Mouse (Mus musculus) forebrain, embryonic 14.5 days (tissue): ENCODE measurements around the gene Kcnip3. TPM values are rescaled to one million over a fixed set of nuclear protein-coding genes. Genes with fewer than 3 reads are reported as not detected.

ENCODE experiments used
- ATAC-seq: fragments of 200-750 bp; cut with Nextera tagmentation; 2 replicates; pipeline ENCODE4 v1.8.0; 2017; ENCODE audit warnings: mild to moderate bottlenecking, moderate library complexity
- DNase-seq: peaks from one replicate; pipeline ENCODE4 v3.0.0-alpha.2; 2015; ENCODE audit warnings: low spot score
- H3K27ac ChIP-seq: fragments of 300-500 bp; sonication (generic); 2 replicates; pipeline ENCODE4 v1.5.1; 2014; ENCODE audit warnings: low read depth, mild to moderate bottlenecking, control low read depth, low read length, moderate library complexity
- H3K27me3 ChIP-seq: fragments of 300-500 bp; sonication (generic); replicated peaks from 2 replicates; pipeline ENCODE4 v1.6.1; 2014; ENCODE audit warnings: low read length, control low read depth, mixed read lengths; ENCODE audit not compliant: control insufficient read depth, insufficient read depth
- H3K36me3 ChIP-seq: fragments of 300-500 bp; sonication (generic); 2 replicates; pipeline ENCODE4 v1.6.1; 2014; ENCODE audit warnings: low read length, control low read depth; ENCODE audit not compliant: control insufficient read depth, insufficient read depth
- H3K4me1 ChIP-seq: fragments of 300-500 bp; sonication (generic); 2 replicates; pipeline ENCODE4 v1.6.1; 2014; ENCODE audit warnings: antibody characterized with exemption, low read length, control low read depth; ENCODE audit not compliant: control insufficient read depth, insufficient read depth
- H3K4me2 ChIP-seq: fragments of 300-500 bp; sonication (generic); 2 replicates; pipeline ENCODE4 v1.6.1; 2014; ENCODE audit warnings: mild to moderate bottlenecking, control low read depth, low read length
- H3K4me3 ChIP-seq: fragments of 300-500 bp; sonication (generic); 2 replicates; pipeline ENCODE4 v1.5.1; 2014; ENCODE audit warnings: low read depth, low read length, control low read depth
- H3K9ac ChIP-seq: fragments of 300-500 bp; sonication (generic); 2 replicates; pipeline ENCODE4 v1.6.1; 2014; ENCODE audit warnings: mild to moderate bottlenecking, low read length, control low read depth, moderate library complexity
- H3K9me3 ChIP-seq: fragments of 300-500 bp; sonication (generic); replicated peaks from 2 replicates; pipeline ENCODE4 v1.6.1; 2016; ENCODE audit warnings: low read length, control low read depth, mixed read lengths; ENCODE audit not compliant: control insufficient read depth
- WGBS: fragments of 180-500 bp; shearing (Covaris S2); extraction: QIAGEN DNeasy Blood & Tissue Kit; methylation state at CpG from one replicate; pipeline ENCODE4 v1.1.7; 2014; 5-methylcytosine and 5-hydroxymethylcytosine counted together
- polyA plus RNA-seq: library from polyadenylated mRNA; unstranded; fragments of >200 nt; fragmentation: Nextera tagmentation; extraction: Ambion mirVana; gene quantifications from 2 replicates; pipeline ENCODE4 v1.2.1, GENCODE M21; 2014

The Kcnip3 gene
- polyA plus RNA-seq, 1 experiment from 2014 or later, result 15.1 TPM

GRCm38 (mm10) chr2:127539494-127539893 is 17.6 kb upstream of the Kcnip3 start:
- Histone ChIP-seq H3K9me3 (no peaks in the 10 kb centered on the region), H3K4me2 (no peak overlapping the region), H3K27me3 (peaks cover 40% of the 10 kb centered on the region), H3K27ac (no peak overlapping the region), H3K4me1 (no peaks in the 10 kb centered on the region), H3K9ac (no peak overlapping the region), H3K36me3 (no peaks in the 10 kb centered on the region), H3K4me3 (no peak overlapping the region)
- 29% methylated on average over 4 of the region's 4 CpGs for WGBS
- DNase-seq (peak; percentile 36), ATAC-seq (no peak)

- Histone ChIP-seq H3K9me3 (no peaks in the 10 kb centered on the region), H3K9ac (no peak overlapping the region), H3K36me3 (no peaks in the 10 kb centered on the region), H3K27ac (no peak overlapping the region), H3K4me3 (no peak overlapping the region), H3K27me3 (peaks cover 33% of the 10 kb centered on the region), H3K4me1 (no peaks in the 10 kb centered on the region), H3K4me2 (no peak overlapping the region)
- DNase-seq, result no peak
- no peak for ATAC-seq
- 60% methylated on average over 3 of the region's 3 CpGs for WGBS
Observed at GRCm38 (mm10) chr2:127537548-127537947, 15.7 kb upstream of the Kcnip3 start.

GRCm38 (mm10) chr2:127535363-127535762 is 13.5 kb upstream of the Kcnip3 start:
- 81% methylated on average over 9 of the region's 9 CpGs for WGBS
- no peaks in the 10 kb centered on the region for H3K36me3 ChIP-seq
- H3K9me3 ChIP-seq, result no peaks in the 10 kb centered on the region
- H3K9ac ChIP-seq, result no peak overlapping the region
- H3K4me2 ChIP-seq, result no peak overlapping the region
- H3K27me3 ChIP-seq, result peaks cover 11% of the 10 kb centered on the region
- no peak for DNase-seq
- no peak overlapping the region for H3K4me3 ChIP-seq
- ATAC-seq, result no peak
- no peak overlapping the region for H3K27ac ChIP-seq
- no peaks in the 10 kb centered on the region for H3K4me1 ChIP-seq

GRCm38 (mm10) chr2:127532379-127532778 is 10.5 kb upstream of the Kcnip3 start:
- no peaks in the 10 kb centered on the region for H3K9me3 ChIP-seq
- no peak overlapping the region for H3K9ac ChIP-seq
- H3K4me1 ChIP-seq, result no peaks in the 10 kb centered on the region
- H3K4me2 ChIP-seq, result no peak overlapping the region
- H3K36me3 ChIP-seq, result no peaks in the 10 kb centered on the region
- ATAC-seq (no peak), DNase-seq (no peak)
- 11% methylated on average over 9 of the region's 9 CpGs for WGBS
- no peak overlapping the region for H3K27ac ChIP-seq
- no peak overlapping the region for H3K4me3 ChIP-seq
- H3K27me3 ChIP-seq, result no peaks in the 10 kb centered on the region

- no peaks in the 10 kb centered on the region for H3K27me3 ChIP-seq
- no peak overlapping the region for H3K4me3 ChIP-seq
- ATAC-seq (no peak), DNase-seq (no peak)
- H3K9me3 ChIP-seq, result no peaks in the 10 kb centered on the region
- no peak overlapping the region for H3K4me2 ChIP-seq
- H3K36me3 ChIP-seq, result no peaks in the 10 kb centered on the region
- H3K27ac ChIP-seq, result no peak overlapping the region
- H3K9ac ChIP-seq, result no peak overlapping the region
- WGBS, result 92% methylated on average over 2 of the region's 2 CpGs
- no peaks in the 10 kb centered on the region for H3K4me1 ChIP-seq
Observed at GRCm38 (mm10) chr2:127531592-127531991, 9.7 kb upstream of the Kcnip3 start.

GRCm38 (mm10) chr2:127530418-127530817 is 8.5 kb upstream of the Kcnip3 start:
- no peak for DNase-seq
- no peak overlapping the region for H3K4me3 ChIP-seq
- H3K4me2 ChIP-seq, result no peak overlapping the region
- H3K9me3 ChIP-seq, result no peaks in the 10 kb centered on the region
- H3K27ac ChIP-seq, result no peak overlapping the region
- 75% methylated on average over 3 of the region's 3 CpGs for WGBS
- H3K36me3 ChIP-seq, result no peaks in the 10 kb centered on the region
- H3K4me1 ChIP-seq, result no peaks in the 10 kb centered on the region
- no peak overlapping the region for H3K9ac ChIP-seq
- no peaks in the 10 kb centered on the region for H3K27me3 ChIP-seq
- ATAC-seq, result no peak

GRCm38 (mm10) chr2:127525004-127525775 is 3.3 kb upstream of the Kcnip3 start:
- Histone ChIP-seq H3K4me2 (no peak overlapping the region), H3K4me3 (no peak overlapping the region), H3K36me3 (no peaks in the 10 kb centered on the region), H3K27ac (no peak overlapping the region), H3K4me1 (peaks cover 29% of the 10 kb centered on the region), H3K9me3 (no peaks in the 10 kb centered on the region), H3K27me3 (no peaks in the 10 kb centered on the region), H3K9ac (no peak overlapping the region)
- 90% methylated on average over 3 of the region's 3 CpGs for WGBS
- DNase-seq (no peak), ATAC-seq (no peak)

GRCm38 (mm10) chr2:127523950-127524729 is 2.2 kb upstream of the Kcnip3 start:
- Histone ChIP-seq H3K9ac (no peak overlapping the region), H3K4me1 (peaks cover 39% of the 10 kb centered on the region), H3K36me3 (no peaks in the 10 kb centered on the region), H3K4me2 (no peak overlapping the region), H3K27me3 (no peaks in the 10 kb centered on the region), H3K4me3 (no peak overlapping the region), H3K9me3 (no peaks in the 10 kb centered on the region), H3K27ac (peak overlapping the region; percentile 1; the same call in 1 of the 2 replicates)
- ATAC-seq (no peak), DNase-seq (peak; percentile 27)
- 64% methylated on average over 7 of the region's 7 CpGs for WGBS
